ENCODE assay signal across 9 mouse cellular contexts in the genomic region with DNA sequence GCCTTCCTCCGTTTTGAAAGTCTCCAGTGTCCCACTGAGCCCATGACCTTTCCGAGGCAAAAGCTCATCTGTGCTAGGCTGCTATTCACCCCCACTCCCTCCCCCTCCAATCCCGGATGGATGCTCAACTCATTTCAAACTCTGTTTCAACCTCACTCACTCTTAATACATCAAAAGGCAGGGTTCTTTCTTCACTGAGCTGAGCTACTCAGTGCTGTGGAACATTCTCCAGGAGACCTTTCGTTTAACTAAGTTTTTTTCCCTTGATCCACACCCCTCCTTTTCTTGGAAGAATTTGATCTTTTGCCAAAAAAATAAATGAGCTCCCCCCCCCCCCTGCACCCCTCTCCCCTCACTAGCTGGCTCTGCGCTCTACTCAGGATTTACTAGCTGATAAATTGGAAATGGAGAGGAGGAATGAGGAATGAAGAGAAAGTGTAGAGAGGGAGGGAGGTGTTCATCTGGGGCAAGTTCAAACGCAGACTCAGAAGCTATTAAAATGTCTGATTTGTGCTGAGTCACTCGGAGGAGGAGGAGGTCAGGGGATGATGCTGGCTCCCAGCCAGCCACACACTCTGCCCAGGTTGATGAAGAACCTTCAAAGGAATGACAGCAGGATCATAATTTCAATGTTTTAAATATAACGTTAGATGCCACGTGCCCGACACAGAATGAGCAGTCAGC.
DNase-seq lines count a peak whose midpoint lies in the region; TF ChIP-seq lines count a peak whose summit lies in the region.
"Had no signal": no experiment of that assay in that cellular context is flagged by ENCODE, and none has a peak within 500 bp of the region (broad histone marks: within the 10 kb centered on the region; RNA-seq: fewer than 3 reads in every experiment).

No protein-coding gene starts in this region.

- no peak overlapping the region for H3K9ac ChIP-seq in ES-E14 (ENCODE audit: insufficient read depth, low read depth, low read length, poor library complexity, severe bottlenecking)

- H3K4me3 ChIP-seq in ES-E14 (ENCODE audit: insufficient read depth in 1 of 2, low read depth in 1 of 2, low read length in 2 of 2, poor library complexity in 1 of 2, severe bottlenecking in 1 of 2) = no peak overlapping the region

- H3K4me1 ChIP-seq in ES-E14 (ENCODE audit: control insufficient read depth in 2 of 2, insufficient read depth in 2 of 2, low read length in 2 of 2, poor library complexity in 1 of 2) = 0 out of 4 replicates have a peak, but pooled peaks cover 0 to 2% of the 10 kb centered on the region in 2 experiments

- no peaks in the 10 kb centered on the region for H3K9me3 ChIP-seq in ES-E14 (ENCODE audit: control insufficient read depth, insufficient read depth, low read depth, low read length)

- no peaks in the 10 kb centered on the region for H3K36me3 ChIP-seq in ES-E14 (ENCODE audit: control insufficient read depth, insufficient read depth, low read length, poor library complexity, severe bottlenecking)

- intact Hi-C loops in left cerebral cortex, postnatal 4 days (cut with DNase I) = no loop called here

- no peak overlapping the region for H3K27ac ChIP-seq in ES-E14 (ENCODE audit: insufficient read depth, low read depth, low read length, poor library complexity, severe bottlenecking)
- H3K27ac ChIP-seq: macrophage had no signal

- DNase-seq in ES-CJ7 (ENCODE audit: low read depth, low spot score) (peak; percentile 25), ES-E14 (ENCODE audit: low read depth, low spot score) (no peak)
- peak; percentile 23 for DNase-seq in forelimb bud, embryonic 11.5 days (ENCODE audit: low read depth, low spot score)
- peak; percentile 20 to 46 for DNase-seq in kidney, postnatal 4 days
- DNase-seq in cerebellum, postnatal 25 days = no peak
- no peak for DNase-seq in natural killer cell, adult 2 months (ENCODE audit: low spot score in 2 of 2)
- DNase-seq in left cerebral cortex, postnatal 4 days = no peak
- DNase-seq: heart, postnatal 36 days had no signal

- in situ Hi-C loops in ES-E14 (cut with MboI; ENCODE audit: low sequenced_read_pairs in 2 of 2, unreplicated experiment in 2 of 2) = no loop called here

TF ChIP-seq in ES-E14, 5 proteins besides CTCF, POLR2A, EP300 and RAD21:
- TF ChIP-seq MAFK (IDR thresholded peaks at IDR 0.05; ENCODE audit: insufficient read depth, low read depth, low read length) = 0 out of 2 replicates have a peak, but pooled peaks have one; percentile 26
- no peak for TF ChIP-seq HCFC1 (IDR thresholded peaks at IDR 0.05; ENCODE audit: borderline replicate concordance, insufficient read depth, low read length)

Comparison
In these comparisons a context has a peak if more than half of its experiments do, and no peak if none do; other contexts are left out.
1. DNase-seq: peak in ES-CJ7 (single experiment), forelimb bud, embryonic 11.5 days (single experiment) and kidney, postnatal 4 days (2 of 2); none in ES-E14 (single experiment), cerebellum, postnatal 25 days (0 of 2), natural killer cell, adult 2 months (0 of 2) and left cerebral cortex, postnatal 4 days (single experiment).